Mouse (Mus musculus) kidney, postnatal 14 days (tissue): Measurements from ENCODE around the gene Nrp2.

Experiments
- DNase-seq: peaks from one replicate; pipeline ENCODE4 v3.0.0; 2022; ENCODE audit warnings: mixed read lengths

Nrp2 gene

DNA sequence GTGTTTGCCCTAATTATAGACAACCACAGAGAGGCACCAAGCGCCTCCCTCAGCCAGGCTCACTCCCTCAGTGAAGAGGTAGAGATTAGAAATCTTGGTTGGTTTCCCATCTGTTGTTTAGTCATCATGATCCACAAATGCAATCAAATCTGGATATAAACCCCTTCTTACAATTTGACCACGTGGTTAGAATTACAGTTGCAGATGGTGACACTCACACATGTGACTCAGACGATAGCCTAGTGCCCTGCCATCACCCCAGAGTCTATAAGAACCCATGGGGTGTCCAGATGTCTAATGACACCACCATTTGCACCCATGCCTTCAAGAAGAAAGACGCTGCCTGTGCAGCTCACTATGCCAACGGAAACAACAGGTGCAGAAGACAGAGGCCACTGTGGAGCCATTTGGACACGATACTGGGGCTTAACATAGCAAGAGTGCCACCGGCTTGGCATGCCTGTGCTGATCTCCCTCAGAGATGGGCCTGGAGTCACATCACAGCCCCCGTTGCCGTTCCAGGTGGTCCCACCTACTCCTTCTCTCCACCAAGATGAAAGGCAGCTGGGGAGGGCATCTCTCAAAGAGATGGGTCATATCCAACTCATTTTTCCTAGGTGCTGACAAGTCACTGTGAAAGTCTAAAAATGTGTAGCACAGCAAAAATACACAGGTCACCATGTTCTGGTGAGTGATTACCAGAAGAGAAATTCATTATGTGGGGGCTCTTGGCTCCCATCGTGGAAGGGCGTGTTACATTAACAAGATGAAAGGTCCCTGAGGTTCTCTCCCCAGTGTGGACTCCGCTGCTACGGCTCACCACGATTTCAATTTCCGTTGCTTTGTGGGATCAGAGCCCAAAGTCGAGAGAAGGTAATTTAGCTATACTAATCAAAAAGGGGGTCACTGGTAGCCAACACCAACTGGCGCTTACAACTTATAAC is 123.0 kb downstream of the Nrp2 start:
- DNase-seq: no peak

DNA sequence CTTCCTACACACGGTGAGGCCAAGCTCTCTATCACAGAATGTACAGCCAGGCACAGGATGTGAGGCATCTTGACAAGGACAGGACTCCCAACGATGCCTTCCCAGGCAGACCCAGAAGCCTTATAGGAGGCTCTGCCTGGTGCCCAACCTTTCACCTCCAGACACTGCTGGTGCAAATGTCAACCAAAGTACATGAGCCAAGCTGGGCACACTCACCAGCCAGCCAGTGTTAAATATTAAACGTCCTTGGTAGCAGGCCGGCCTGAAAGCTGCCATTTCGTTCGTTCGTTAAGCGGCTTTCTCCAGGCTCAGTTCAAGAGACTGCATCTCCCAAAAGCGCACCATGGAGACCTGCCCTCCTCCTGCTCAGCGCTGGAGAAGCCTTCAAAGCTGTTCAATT is 124.2 kb downstream of the Nrp2 start:
- peak; percentile 82 for DNase-seq

DNA sequence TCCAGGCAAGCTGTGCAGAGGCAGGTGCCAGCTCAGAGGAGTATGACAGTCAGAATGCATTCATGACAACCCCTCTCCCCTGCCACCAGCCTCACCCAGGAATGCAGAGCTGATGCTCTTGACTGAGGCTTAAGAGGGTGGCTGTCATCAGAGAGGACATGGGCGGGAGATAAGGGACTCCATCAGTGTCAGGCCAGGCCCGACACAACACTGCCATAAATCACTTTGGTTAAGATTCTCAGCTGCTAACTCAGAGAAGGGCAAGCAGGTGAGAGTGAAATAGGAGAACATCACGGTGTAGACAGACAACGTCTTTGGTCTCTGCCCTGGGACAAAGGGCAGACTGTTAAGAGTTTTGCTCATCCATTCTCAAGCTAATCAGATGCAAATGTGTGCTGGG is 125.1 kb downstream of the Nrp2 start:
- peak; percentile 42 for DNase-seq

DNA sequence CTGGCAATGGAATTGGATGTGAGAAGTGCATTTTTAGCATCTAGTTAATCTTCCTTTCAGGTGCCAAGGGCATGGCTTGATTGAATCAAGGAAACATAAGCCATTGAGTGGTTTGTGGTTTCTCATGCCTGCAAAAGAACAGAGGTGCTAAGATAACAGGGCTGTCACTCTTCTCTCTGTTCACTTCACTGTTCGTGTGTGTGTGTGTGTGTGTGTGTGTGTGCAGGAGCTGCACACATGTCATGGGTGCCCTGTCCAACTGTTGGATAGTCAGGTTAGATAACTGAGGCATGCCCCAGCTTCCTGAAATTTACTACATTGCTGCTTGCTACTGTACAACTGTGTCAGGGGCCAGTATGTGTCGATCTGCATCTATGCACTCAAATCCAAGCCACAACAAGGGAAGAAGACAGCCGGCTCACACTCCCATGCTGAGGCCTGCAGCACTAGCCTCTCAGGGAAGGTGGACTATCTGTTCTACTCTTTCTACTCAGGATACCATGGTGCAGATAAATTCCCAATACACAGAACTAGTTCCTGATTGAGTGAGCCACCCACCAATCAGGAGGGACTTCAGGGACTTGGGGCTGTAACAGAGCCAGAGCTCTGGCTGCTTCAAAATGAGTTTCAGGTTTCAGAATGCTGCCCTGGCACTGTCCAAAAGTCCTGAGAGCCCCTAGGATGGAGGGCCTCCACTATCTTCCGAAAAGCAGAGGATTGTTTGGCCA is 126.8 kb downstream of the Nrp2 start:
- DNase-seq: no peak

DNA sequence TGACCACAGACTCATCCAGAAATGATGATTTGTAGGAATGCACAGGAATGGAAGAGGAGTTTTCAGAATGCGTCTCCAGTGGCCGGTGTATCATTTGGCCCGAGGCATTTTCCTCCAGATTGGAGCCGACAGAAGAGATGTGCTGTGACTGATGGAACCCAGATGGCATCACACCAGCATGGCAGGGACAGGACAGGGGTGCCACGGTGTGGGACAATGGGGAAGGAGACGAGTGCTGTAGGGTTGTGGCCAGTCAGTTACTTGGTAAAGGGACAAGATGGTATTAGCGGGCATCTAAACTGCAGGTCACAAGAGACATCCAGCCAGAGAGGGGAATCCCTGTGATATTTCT is 127.3 kb downstream of the Nrp2 start:
- no peak for DNase-seq

DNA sequence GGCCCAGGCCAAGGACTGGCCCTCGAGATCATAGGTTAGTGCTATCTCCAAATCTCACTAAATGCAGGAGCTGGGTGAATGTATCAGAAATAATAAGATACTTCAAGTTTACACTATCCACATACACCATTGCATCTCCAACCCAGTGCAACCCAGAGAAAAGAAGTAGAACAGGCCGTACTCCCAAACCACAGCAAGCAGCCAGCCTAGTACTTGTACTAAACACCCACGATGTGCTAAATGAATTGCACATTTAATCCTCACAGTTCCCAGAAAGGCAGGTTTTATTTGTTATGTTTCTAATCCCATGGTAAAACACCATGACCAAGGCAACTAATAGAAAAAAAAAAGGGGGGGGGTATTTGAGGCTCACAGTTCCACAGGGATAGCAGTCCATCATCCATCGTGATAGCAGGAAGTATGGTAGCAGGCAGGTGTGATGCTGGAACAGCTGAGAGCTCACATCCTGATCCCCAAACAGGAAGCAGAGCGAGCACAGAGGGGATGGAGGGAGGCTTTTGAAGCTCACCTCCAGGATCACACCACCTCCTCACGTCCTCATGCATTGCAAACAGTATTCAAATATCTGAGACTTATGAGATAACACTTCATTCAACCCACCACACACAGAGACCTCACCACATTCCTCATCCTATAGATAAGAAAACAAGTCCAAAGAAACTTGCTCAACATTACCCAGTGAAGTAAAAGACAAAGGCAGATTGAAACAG is 128.8 kb downstream of the Nrp2 start:
- DNase-seq: no peak

DNA sequence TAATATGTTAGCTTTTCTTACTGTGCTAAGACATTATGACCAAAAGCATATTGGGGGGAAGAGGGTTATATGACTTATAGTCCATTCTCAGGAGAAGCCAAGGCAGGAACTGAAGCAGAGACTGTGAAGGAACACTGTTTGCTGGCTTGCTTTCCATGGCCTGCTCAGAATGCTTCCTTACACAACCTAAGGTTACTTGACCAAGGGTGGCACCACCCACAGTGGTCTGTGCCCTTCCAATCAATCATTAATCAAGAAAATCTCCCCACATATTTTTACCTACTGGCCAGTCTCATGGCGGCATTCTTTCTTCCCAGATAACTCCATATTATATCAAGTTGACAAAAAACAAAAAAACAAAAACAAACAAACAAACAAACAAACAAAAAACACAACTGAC is 130.3 kb downstream of the Nrp2 start:
- no peak for DNase-seq

DNA sequence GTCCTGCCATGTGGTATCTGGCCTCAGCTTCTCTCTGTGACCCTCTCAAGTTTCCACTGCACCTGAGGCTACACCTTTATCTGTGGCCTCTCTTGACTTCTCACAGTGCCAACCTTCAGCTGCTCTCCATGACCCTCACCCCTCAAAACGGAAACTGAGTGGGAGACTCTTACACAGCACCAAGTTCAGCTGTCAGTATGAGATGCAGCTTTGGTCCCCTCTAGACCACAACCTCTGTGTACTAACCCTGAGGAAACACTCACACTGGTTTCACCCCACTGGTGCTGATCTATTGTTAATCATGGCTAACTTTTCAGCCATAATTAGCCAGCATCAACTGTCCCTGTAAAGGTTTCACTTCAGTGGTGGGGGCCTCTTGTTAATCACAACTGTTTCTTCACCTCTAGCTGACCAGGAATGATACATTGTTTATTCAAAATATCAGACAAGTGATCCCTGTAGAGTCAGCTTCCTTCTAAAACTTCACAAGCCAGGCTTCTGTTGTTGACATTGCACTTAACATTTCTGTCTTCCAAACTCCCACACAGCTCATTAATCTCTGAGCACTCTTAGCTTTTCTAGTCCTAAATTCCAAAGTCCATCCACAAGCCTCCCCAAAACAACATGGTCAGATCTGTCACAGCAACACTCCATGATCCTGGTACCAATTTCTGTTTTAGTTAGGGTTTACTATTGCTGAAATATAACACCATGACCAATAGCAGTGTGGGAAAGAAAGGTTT is 131.5 kb downstream of the Nrp2 start:
- DNase-seq: no peak

DNA sequence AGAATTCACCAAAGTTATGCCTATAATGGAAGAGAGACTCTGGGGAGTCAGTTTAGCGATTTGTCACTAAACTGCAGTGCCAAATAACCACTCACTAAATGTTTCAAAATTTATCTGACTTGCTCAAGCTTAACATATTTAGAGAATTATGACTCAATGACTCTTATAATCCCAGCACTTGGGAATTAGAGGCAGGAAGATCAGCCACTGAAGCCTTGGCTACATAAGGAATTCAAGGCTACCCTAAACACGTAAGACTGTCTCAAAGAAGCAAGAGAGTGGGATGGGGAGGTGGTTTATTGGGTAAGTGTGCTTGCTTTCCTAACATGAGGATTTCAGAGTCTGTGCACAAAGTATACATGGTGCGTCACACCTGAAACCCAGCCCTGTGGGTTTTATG is 135.0 kb downstream of the Nrp2 start:
- DNase-seq: no peak

DNA sequence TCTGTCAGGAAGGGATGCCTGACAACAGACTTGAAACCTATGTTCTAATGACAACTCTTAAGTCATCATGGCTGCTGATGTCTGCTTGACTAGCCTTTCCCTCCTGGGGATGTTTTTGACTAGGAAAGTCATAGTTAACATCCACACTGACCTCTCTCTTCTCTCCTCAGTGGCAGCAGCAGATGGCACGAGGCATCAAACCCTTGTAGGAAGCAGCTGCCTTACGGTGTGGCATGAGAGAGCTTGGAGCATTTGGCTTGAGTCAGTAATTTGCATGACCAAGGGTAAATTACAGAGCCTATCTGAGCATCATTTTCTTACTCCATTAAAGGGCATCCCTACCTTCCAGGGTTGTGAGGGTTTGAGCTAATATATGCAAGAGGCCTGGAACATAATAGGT is 135.5 kb downstream of the Nrp2 start:
- no peak for DNase-seq

DNA sequence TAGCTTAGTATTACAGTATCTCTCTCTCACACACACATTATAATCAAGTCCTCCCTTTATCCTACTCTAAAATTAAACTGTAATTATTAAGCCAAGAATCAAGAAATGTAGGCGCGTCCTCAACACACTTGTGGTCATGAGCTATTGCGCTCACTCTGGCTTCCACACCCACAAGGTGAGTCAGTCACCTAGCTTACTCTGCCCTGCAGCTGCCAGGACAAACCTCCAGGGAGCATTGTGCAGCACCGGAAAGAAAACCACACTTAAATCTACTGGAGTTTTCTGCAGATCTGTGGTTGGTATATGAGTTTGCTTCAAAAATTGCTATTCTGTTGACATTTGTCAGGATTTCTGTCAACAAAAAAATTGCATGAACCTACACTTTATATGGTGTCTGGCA is 140.1 kb downstream of the Nrp2 start:
- no peak for DNase-seq

DNA sequence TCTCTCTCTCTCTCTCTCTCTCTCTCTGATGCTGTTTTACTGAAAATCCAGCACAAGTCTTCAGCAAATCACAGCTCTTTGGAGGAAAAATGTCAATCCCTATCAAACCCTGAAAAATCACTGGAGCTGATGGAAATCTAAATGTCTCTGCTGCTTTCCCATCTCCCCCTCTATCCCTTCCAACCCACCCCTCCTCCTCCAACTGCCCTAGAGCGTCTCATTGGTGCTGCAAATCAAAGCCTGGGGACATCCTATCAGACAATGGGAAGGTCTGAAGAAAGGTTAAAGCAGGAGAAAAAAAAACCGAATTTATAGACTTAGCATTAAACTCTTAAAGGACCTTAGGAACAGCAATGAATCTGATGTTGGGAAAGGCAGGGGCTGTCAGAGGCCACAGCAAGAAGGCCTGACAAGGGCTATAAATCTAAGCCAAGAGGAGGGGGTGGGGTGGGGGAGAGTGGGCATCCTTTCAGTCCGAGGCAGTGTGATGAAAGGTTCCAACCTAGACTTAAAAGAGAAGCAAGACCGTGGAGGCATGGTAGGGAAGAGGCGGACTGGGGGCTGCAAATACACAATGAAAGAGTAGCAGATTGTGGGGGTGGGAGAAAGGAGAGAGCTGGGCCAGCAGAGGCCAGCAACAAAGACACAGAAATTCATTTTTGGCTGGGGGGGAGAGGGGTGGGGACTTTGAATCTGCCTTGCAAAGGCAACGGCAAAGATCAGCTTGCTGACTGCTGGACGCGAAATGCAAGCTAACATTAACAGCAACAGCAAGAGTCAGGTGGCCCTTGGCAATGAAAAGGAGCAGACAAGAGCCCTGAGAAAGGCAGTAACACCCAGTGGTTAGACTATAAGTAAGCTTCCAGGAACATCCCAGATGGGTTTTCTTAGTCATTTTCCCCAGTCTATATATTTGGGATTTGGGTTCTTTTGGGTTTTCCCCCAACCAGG is 148.2 kb downstream of the Nrp2 start:
- no peak for DNase-seq

DNA sequence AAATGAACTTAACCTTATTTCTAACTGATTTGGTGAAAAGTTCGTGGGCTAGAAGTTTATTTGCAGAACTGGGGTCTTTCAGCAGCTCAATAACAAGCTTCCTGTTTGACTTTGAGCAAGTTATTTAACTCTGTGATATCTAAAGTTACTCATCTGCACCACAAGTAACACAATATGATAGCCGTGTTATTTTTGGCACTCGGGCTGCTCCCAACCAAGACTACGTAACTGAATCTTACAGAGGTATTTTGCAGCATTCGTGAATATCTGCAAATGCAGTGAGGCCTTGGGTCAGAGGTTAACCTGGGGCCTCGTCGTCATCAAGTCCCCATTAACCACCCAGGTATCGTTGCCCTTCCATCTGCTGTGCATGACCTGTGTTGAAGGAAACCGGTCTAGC is 150.3 kb downstream of the Nrp2 start:
- DNase-seq: no peak

DNA sequence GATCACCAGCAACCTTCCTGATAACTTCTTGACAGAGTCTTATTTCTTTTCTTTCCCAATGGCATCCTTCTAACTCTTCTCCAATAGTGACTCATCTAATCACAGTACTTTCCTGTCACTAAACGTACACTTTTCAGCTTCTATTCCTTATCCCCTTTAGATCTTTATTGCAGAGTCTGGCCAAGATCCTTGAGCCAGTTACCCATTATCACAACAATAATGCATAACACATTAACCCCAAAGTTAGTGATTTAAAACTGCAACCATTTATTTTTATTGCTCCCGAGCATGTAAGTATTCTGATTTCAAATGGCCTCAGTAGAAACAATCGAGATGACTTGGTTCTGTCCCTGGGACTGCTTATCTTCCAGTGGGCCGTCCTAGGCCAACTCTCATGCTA is 150.9 kb downstream of the Nrp2 start:
- no peak for DNase-seq

DNA sequence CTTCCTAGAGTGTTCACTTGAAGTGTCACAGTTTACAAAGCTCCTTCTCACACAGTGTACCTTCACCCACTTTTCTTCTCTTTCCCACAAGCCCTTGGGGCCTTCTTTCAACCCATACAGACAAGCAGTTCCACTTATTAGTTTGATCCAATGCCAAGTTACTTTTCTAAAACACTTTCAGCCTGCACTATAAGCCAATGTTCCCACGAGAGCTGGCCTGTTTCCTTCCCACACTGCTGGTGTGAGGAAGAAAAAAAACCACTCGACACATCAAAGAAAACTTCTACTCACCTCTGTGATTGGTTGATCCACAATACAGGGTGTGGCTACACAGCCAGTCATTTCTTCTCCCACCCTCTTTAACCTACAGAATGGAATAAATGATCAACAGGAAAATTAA is 156.0 kb downstream of the Nrp2 start:
- DNase-seq: no peak

DNA sequence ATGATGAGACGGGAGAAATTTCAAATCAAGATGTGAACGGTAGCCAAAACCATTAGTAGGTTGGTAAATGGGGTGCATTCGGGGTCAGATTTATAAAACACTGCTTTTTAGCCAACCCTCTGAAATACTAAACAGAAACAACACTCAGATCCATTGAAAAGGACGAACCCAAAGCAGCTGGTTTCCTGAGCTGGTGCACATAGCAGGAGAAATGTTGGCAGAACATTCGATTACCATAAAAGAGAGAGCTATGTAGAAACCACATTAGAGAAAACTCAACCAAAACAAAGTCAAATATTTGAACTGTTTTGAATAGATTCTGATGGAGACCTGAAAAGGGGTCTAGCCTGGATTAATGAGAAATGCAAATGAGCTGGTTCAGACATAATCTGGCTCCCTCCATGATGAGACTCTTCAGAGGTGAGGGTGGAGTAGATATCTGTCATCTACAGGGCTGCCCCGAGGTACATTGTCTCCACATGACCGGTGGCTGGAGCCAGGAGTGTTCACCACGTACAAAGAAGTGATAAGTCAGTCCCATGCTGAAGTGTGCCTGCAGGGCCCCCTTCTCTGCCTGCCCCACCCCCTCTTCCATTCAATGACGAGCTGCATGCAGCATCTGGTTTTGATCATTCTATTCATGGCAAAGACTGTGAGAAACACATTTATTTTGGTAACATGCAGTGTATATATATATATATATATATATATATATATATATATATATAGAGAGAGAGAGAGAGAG is 156.6 kb downstream of the Nrp2 start:
- no peak for DNase-seq

DNA sequence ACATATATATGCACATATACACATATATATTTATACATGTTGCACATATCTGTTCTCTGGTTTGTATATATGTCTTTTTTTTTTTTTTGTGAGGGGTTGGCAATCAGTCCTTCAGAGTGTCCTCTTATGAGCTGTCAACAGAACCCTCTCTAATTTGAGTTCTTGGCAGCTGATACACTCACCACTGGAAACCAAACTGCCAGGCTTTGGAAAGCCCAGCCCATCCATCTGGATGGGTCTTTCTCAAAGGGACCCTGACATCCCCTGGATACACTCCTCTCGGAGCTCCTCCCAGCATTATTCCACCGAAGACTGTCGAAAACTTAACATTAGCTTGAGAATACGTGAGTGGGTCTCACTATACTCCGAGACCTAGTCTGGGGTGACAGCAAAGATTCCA is 157.2 kb downstream of the Nrp2 start:
- no peak for DNase-seq

DNA sequence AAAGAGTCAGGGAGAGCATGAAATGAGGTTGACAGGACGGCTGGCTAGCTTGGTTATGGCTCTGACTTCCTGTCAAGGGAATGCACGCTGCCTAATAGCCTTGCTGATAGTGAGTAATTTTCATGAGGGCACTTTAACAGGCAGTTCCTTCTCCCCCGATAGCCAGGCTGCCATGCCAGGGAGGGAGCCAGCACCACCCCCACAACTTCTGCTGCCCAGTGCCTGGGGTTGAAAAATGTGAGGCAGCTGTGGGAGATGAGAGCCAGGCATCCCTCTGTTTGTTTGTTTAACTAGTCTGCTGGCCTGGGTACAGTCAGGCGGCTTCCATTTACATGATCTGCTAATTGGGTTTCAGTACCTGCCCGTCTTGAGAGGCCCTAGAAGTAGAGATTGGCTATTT is 157.7 kb downstream of the Nrp2 start:
- peak; percentile 7 for DNase-seq
